ENCODE assay signal across 25 mouse cellular contexts in genomic region chr2:72294994-72295393, GRCm38 (mm10). TPM values are rescaled to one million over a fixed set of nuclear protein-coding genes. Genes with fewer than 3 reads are reported as not detected.
A peak's percentile ranks its signal among the peaks of the same experiment; 100 is the strongest.
DNase-seq lines count a peak whose midpoint lies in the region; ATAC-seq and TF ChIP-seq lines count a peak whose summit lies in the region.
"Had no signal": no experiment of that assay in that cellular context is flagged by ENCODE, and none has a peak within 500 bp of the region (broad histone marks: within the 10 kb centered on the region; RNA-seq: fewer than 3 reads in every experiment).

No protein-coding gene starts in this region.

- WGBS in midbrain, embryonic 11.5 days: 86% methylated on average over 6 of the region's 6 CpGs
- 86% methylated on average over 6 of the region's 6 CpGs for WGBS in midbrain, postnatal 0 days
- 90% methylated on average over 6 of the region's 6 CpGs for WGBS in stomach, postnatal 0 days

- no peak overlapping the region for H3K4me3 ChIP-seq in gastrocnemius, adult 2 months
- H3K4me3 ChIP-seq in midbrain, embryonic 11.5 days (ENCODE audit: low read depth, low read length): no peak overlapping the region
- H3K4me3 ChIP-seq in midbrain, postnatal 0 days (ENCODE audit: low read depth, low read length): no peak overlapping the region
- H3K4me3 ChIP-seq in stomach, postnatal 0 days (ENCODE audit: low read depth, low read length): no peak overlapping the region
- H3K4me3 ChIP-seq: embryonic facial prominence, embryonic 12.5 days; erythroblast, embryonic 14.5 days; forebrain, embryonic 10.5 days; forebrain, embryonic 12.5 days had no signal

- H3K4me1 ChIP-seq in midbrain, embryonic 11.5 days (ENCODE audit: control insufficient read depth, insufficient read depth, low read length): no peaks in the 10 kb centered on the region
- no peaks in the 10 kb centered on the region for H3K4me1 ChIP-seq in midbrain, postnatal 0 days (ENCODE audit: insufficient read depth, low read length)
- H3K4me1 ChIP-seq in stomach, postnatal 0 days (replicated peaks; ENCODE audit: control insufficient read depth, insufficient read depth): no peaks in the 10 kb centered on the region
- H3K4me1 ChIP-seq: forebrain, embryonic 10.5 days; forebrain, embryonic 12.5 days had no signal

- ATAC-seq in midbrain, embryonic 11.5 days (ENCODE audit: low FRiP score): no peak
- no peak for ATAC-seq in midbrain, postnatal 0 days (ENCODE audit: low FRiP score)
- no peak for ATAC-seq in stomach, postnatal 0 days (ENCODE audit: low FRiP score, low TSS enrichment)
- ATAC-seq: CD4-positive, CD25-positive, alpha-beta regulatory T cell, adult 4 months; forebrain, embryonic 14.5 days; forebrain, embryonic 16.5 days had no signal

- TF ChIP-seq CTCF in gastrocnemius, adult 2 months (IDR thresholded peaks at IDR 0.05): no peak
- TF ChIP-seq CTCF in midbrain, postnatal 0 days (IDR thresholded peaks at IDR 0.05): no peak
- no peak for TF ChIP-seq CTCF in stomach, postnatal 0 days (IDR thresholded peaks at IDR 0.05; ENCODE audit: low read depth)

- DNase-seq in gastrocnemius, adult 2 months: no peak
- no peak for DNase-seq in gastrocnemius, postnatal 10 days
- DNase-seq in midbrain, embryonic 11.5 days (ENCODE audit: low spot score, missing footprints): peak; percentile 8
- no peak for DNase-seq in midbrain, postnatal 0 days (ENCODE audit: low spot score)
- DNase-seq in NIH3T3 (ENCODE audit: low read depth): peak; percentile 59
- DNase-seq in stomach, postnatal 0 days (ENCODE audit: low spot score): no peak
- DNase-seq in adrenal gland, postnatal 14 days: no peak
- DNase-seq: adrenal gland, adult 2 months; adrenal gland, postnatal 10 days; adrenal gland, postnatal 36 days; B cell, adult 2 months; cerebellum, adult 11-12 months; cerebellum, adult 2 months; cerebellum, adult 9-10 months; cerebellum, postnatal 10 days; cerebellum, postnatal 25 days had no signal

- intact Hi-C loops in gastrocnemius, adult 2 months (cut with DNase I): no loop called here

- H3K36me3 ChIP-seq in midbrain, embryonic 11.5 days (ENCODE audit: control insufficient read depth, insufficient read depth, low read length): no peaks in the 10 kb centered on the region
- H3K36me3 ChIP-seq in midbrain, postnatal 0 days (ENCODE audit: insufficient read depth, low read length): no peaks in the 10 kb centered on the region
- H3K36me3 ChIP-seq in stomach, postnatal 0 days (ENCODE audit: control insufficient read depth, insufficient read depth, low read length): peaks cover 2% of the 10 kb centered on the region; the same call in 1 of the 2 replicates
- H3K36me3 ChIP-seq: embryonic facial prominence, embryonic 12.5 days; forebrain, embryonic 10.5 days; forebrain, embryonic 12.5 days had no signal

- no peaks in the 10 kb centered on the region for H3K9me3 ChIP-seq in midbrain, embryonic 11.5 days (ENCODE audit: control insufficient read depth, low read length)
- H3K9me3 ChIP-seq in midbrain, postnatal 0 days (ENCODE audit: low read length): no peaks in the 10 kb centered on the region
- H3K9me3 ChIP-seq in stomach, postnatal 0 days (ENCODE audit: control insufficient read depth, low read length): no peaks in the 10 kb centered on the region
- H3K9me3 ChIP-seq: embryonic facial prominence, embryonic 12.5 days; forebrain, embryonic 10.5 days; forebrain, embryonic 12.5 days; G1E had no signal

- H3K4me2 ChIP-seq in midbrain, embryonic 11.5 days: no peak overlapping the region
- no peak overlapping the region for H3K4me2 ChIP-seq in midbrain, postnatal 0 days (ENCODE audit: low read depth, low read length, poor library complexity, severe bottlenecking)
- no peak overlapping the region for H3K4me2 ChIP-seq in stomach, postnatal 0 days (replicated peaks; ENCODE audit: low read depth)
- H3K4me2 ChIP-seq: embryonic facial prominence, embryonic 12.5 days; forebrain, embryonic 12.5 days had no signal

- no peaks in the 10 kb centered on the region for H3K27me3 ChIP-seq in midbrain, embryonic 11.5 days (ENCODE audit: control insufficient read depth, insufficient read depth, low read length)
- no peaks in the 10 kb centered on the region for H3K27me3 ChIP-seq in midbrain, postnatal 0 days (ENCODE audit: insufficient read depth, low read length)
- H3K27me3 ChIP-seq in stomach, postnatal 0 days (ENCODE audit: control insufficient read depth, insufficient read depth, low read length): no peaks in the 10 kb centered on the region
- H3K27me3 ChIP-seq: CH12.LX; embryonic facial prominence, embryonic 12.5 days; forebrain, embryonic 12.5 days had no signal

- no peak for TF ChIP-seq EP300 in stomach, postnatal 0 days (optimal IDR thresholded peaks at IDR 0.05)

- no peak overlapping the region for H3K9ac ChIP-seq in midbrain, embryonic 11.5 days (ENCODE audit: low read length)
- no peak overlapping the region for H3K9ac ChIP-seq in midbrain, postnatal 0 days (replicated peaks; ENCODE audit: low read length, poor library complexity, severe bottlenecking)
- no peak overlapping the region for H3K9ac ChIP-seq in stomach, postnatal 0 days (ENCODE audit: low read length)
- H3K9ac ChIP-seq: embryonic facial prominence, embryonic 12.5 days; forebrain, embryonic 12.5 days had no signal

- H3K27ac ChIP-seq in gastrocnemius, adult 2 months: peak overlapping the region; percentile 89
- H3K27ac ChIP-seq in midbrain, embryonic 11.5 days (ENCODE audit: low read depth, low read length): no peak overlapping the region
- no peak overlapping the region for H3K27ac ChIP-seq in midbrain, postnatal 0 days (ENCODE audit: low read depth, low read length)
- no peak overlapping the region for H3K27ac ChIP-seq in stomach, postnatal 0 days (replicated peaks)
- H3K27ac ChIP-seq: embryonic facial prominence, embryonic 12.5 days; forebrain, embryonic 10.5 days; forebrain, embryonic 12.5 days had no signal

RNA-seq across cellular contexts. Expression of gene Map3k20, which starts 9.6 kb away (rescaled TPM):
- 100 to 1,000 TPM; 338 to 407 TPM for total RNA-seq in gastrocnemius, adult 2 months (2021)
- 100 to 1,000 TPM; 255 to 272 TPM for total RNA-seq in gastrocnemius, postnatal 10 days (2021)
- polyA plus RNA-seq in midbrain, embryonic 11.5 days (2014; fragmentation: Nextera tagmentation; extraction: Ambion mirVana): 7.5 and 8.3 TPM in 2 replicates
- total RNA-seq in midbrain, postnatal 0 days (2014; rRNA removed): 8.0 and 8.5 TPM in 2 replicates
- polyA plus RNA-seq in midbrain, postnatal 0 days (2015; fragmentation: Nextera tagmentation; extraction: Ambion mirVana): 3.4 and 3.6 TPM in 2 replicates
- polyA plus RNA-seq in stomach, postnatal 0 days (2015; fragmentation: Nextera tagmentation; extraction: Ambion mirVana): 15.9 and 17.0 TPM in 2 replicates
- total RNA-seq in adrenal gland, postnatal 14 days (2021): 33.5 and 36.1 TPM in 2 replicates

Comparison
In these comparisons a context has a peak if more than half of its experiments do, and no peak if none do; other contexts are left out.
1. DNase-seq: peak in midbrain, embryonic 11.5 days (single experiment) and NIH3T3 (single experiment); none in gastrocnemius, adult 2 months (single experiment), gastrocnemius, postnatal 10 days (single experiment), midbrain, postnatal 0 days (single experiment), stomach, postnatal 0 days (single experiment) and adrenal gland, postnatal 14 days (single experiment).